Mouse (Mus musculus) hindbrain, embryonic 16.5 days (tissue): ENCODE measurements around the gene Nuak1. TPM values are rescaled to one million over a fixed set of nuclear protein-coding genes. Genes with fewer than 3 reads are reported as not detected.
A peak's percentile ranks its signal among the peaks of the same experiment; 100 is the strongest.

ENCODE experiments used
- ATAC-seq: fragments of 200-750 bp; cut with Nextera tagmentation; 2 replicates; pipeline ENCODE4 v1.8.0; 2017; ENCODE audit warnings: moderate TSS enrichment, moderate library complexity
- H3K27ac ChIP-seq: fragments of 300-500 bp; sonication (generic); 2 replicates; pipeline ENCODE4 v1.5.1; 2014; ENCODE audit warnings: low read depth, mild to moderate bottlenecking, control low read depth, low read length, moderate library complexity
- H3K27me3 ChIP-seq: fragments of 300-500 bp; sonication (generic); replicated peaks from 2 replicates; pipeline ENCODE4 v1.6.1; 2014; ENCODE audit warnings: low read length; ENCODE audit not compliant: control insufficient read depth, insufficient read depth
- H3K36me3 ChIP-seq: fragments of 300-500 bp; sonication (generic); 2 replicates; pipeline ENCODE4 v1.6.1; 2014; ENCODE audit warnings: mild to moderate bottlenecking, low read length, moderate library complexity, mixed read lengths; ENCODE audit not compliant: control insufficient read depth, insufficient read depth
- H3K4me1 ChIP-seq: fragments of 300-500 bp; sonication (generic); 2 replicates; pipeline ENCODE4 v1.6.1; 2014; ENCODE audit warnings: low read depth, low read length; ENCODE audit not compliant: control insufficient read depth, insufficient read depth
- H3K4me2 ChIP-seq: fragments of 300-500 bp; sonication (generic); 2 replicates; pipeline ENCODE4 v1.6.1; 2014; ENCODE audit warnings: mild to moderate bottlenecking, low read length, control low read depth, moderate library complexity
- H3K4me3 ChIP-seq: fragments of 300-500 bp; sonication (generic); 2 replicates; pipeline ENCODE4 v1.5.1; 2014; ENCODE audit warnings: mild to moderate bottlenecking, low read length, control low read depth, moderate library complexity
- H3K9ac ChIP-seq: fragments of 300-500 bp; sonication (generic); 2 replicates; pipeline ENCODE4 v1.6.1; 2014; ENCODE audit warnings: low read depth, mild to moderate bottlenecking, control low read depth, low read length, moderate library complexity
- H3K9me3 ChIP-seq: fragments of 300-500 bp; sonication (generic); 2 replicates; pipeline ENCODE4 v1.6.1; 2014; ENCODE audit warnings: mild to moderate bottlenecking, low read length, moderate library complexity; ENCODE audit not compliant: control insufficient read depth
- WGBS: fragments of 180-500 bp; shearing (Covaris S2); extraction: QIAGEN DNeasy Blood & Tissue Kit; methylation state at CpG from one replicate; pipeline ENCODE4 v1.1.7; 2014; 5-methylcytosine and 5-hydroxymethylcytosine counted together
- polyA plus RNA-seq: library from polyadenylated mRNA; unstranded; fragments of >200 nt; fragmentation: Nextera tagmentation; extraction: Ambion mirVana; gene quantifications from 2 replicates; pipeline ENCODE4 v1.2.1, GENCODE M21; 2015

The Nuak1 gene
- polyA plus RNA-seq, 1 experiment from 2014 or later: 4.7 TPM

DNA sequence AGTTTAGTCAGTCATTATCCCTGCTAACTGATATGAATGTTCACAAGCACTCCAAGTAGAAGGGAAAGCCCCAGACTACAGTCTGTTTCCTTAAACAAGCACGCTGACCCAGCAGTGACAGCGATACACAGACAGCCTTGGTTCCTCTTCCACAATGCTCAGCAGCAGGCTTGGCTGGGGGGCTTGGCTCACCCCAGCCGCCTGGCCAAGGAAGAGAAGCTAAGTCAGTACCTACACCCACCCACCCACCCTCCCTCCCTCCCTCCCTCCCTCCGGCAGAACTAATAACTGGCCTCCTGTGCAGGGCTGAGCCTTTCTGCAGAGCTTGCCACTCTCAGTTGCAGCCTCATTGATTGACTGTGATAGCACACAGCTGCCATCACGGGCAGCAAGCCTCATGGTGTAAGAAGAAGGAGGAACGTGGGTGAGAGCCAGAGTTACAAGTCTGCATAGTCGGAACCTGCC is 38.5 kb downstream of the Nuak1 start:
- Histone ChIP-seq H3K27me3 (no peaks in the 10 kb centered on the region), H3K4me2 (no peak overlapping the region), H3K9me3 (no peaks in the 10 kb centered on the region), H3K4me3 (no peak overlapping the region), H3K36me3 (no peaks in the 10 kb centered on the region), H3K27ac (no peak overlapping the region; the same call in 1 of the 2 replicates), H3K9ac (no peak overlapping the region), H3K4me1 (peaks cover 24% of the 10 kb centered on the region)
- peak; percentile 66 for ATAC-seq
- 30% methylated on average over 7 of the region's 7 CpGs for WGBS

DNA sequence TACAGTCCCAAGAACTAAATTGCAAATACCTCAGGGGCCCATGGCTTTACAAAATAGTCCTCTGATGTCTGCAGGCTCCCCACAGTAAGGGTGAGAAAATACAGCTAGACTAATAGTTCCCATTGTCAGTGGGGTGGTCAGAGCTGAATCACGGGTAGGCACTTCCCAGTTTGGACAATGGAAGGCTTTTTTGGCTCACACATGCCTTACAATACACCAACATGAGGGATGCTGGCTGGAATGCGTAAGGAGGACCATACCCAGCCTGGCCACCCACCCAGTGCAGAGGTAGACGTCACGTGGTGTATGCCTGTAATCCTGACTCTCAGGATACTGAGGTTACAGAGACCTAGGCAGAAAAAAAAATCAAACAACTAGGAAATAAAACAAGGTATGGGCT is 39.2 kb downstream of the Nuak1 start:
- Histone ChIP-seq H3K4me2 (no peak overlapping the region), H3K27me3 (no peaks in the 10 kb centered on the region), H3K4me3 (no peak overlapping the region), H3K9ac (no peak overlapping the region), H3K27ac (no peak overlapping the region), H3K4me1 (peaks cover 30% of the 10 kb centered on the region), H3K36me3 (no peaks in the 10 kb centered on the region), H3K9me3 (no peaks in the 10 kb centered on the region)
- ATAC-seq: no peak
- 27% methylated on average over 4 of the region's 4 CpGs for WGBS

- Histone ChIP-seq H3K9me3 (no peaks in the 10 kb centered on the region), H3K27me3 (no peaks in the 10 kb centered on the region), H3K4me3 (no peak overlapping the region), H3K4me2 (no peak overlapping the region), H3K9ac (no peak overlapping the region), H3K36me3 (no peaks in the 10 kb centered on the region), H3K27ac (0 out of 2 replicates have a peak overlapping the region, but pooled peaks have one; percentile 6), H3K4me1 (peaks cover 35% of the 10 kb centered on the region)
- 53% methylated on average over 7 of the region's 7 CpGs for WGBS
- no peak for ATAC-seq
Measured at GRCm38 (mm10) chr10:84400037-84400681, 40.2 kb downstream of the Nuak1 start.

- Histone ChIP-seq H3K4me3 (no peak overlapping the region), H3K36me3 (no peaks in the 10 kb centered on the region), H3K27ac (no peak overlapping the region), H3K27me3 (no peaks in the 10 kb centered on the region), H3K9ac (no peak overlapping the region), H3K4me1 (peaks cover 47% of the 10 kb centered on the region), H3K4me2 (no peak overlapping the region), H3K9me3 (no peaks in the 10 kb centered on the region)
- 79% methylated on average over 4 of the region's 4 CpGs for WGBS
- ATAC-seq: no peak
Measured at GRCm38 (mm10) chr10:84397276-84397675, 43.1 kb downstream of the Nuak1 start.

DNA sequence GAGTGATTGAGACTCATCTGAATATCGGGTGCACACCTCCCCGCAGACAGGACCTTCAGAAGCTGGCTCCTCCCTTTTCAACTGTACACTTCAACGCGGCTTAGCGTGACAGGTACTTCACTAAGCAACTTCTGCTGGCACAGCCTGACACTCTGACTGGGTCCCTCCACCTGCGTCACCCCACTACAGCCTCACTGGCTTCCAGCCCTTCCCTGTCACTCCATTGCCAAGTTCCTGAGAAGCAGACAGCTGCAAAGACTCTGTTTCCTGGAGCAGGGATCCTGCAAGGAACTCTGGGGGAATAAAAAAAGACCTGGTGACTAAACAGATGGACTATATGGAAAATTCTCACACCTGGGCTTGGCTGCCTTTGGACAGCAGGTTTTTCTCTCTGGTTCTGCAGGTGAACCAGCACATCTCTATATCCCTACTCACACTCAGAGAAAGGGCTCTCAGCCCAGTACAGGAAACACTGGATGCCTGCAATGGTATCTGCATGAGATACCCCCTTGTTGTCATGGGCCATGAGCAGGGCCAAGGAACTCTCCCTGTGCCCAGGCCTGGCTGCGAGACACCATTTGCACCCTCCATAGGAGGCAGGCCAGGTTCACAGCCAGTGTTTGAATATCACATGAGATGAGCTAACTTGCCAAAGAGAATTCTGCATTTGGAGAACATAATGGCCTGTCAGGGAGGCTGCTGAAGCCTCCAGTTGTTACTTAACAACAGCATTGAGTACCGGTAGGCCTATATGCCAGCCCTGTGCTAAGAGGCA is 44.3 kb downstream of the Nuak1 start:
- no peaks in the 10 kb centered on the region for H3K9me3 ChIP-seq
- ATAC-seq: no peak

GRCm38 (mm10) chr10:84395259-84395658 is 45.1 kb downstream of the Nuak1 start:
- H3K4me1 ChIP-seq: peaks cover 34% of the 10 kb centered on the region
- ATAC-seq: no peak

More for the DNA sequence above, 44.3 kb downstream of the Nuak1 start:
- 0 out of 2 replicates have a peak overlapping the region, but pooled peaks have one; percentile 27 for H3K27ac ChIP-seq
- no peak overlapping the region for H3K4me2 ChIP-seq
- H3K4me3 ChIP-seq: no peak overlapping the region
- no peaks in the 10 kb centered on the region for H3K36me3 ChIP-seq
- no peak overlapping the region; the same call in 1 of the 2 replicates for H3K9ac ChIP-seq
- H3K4me1 ChIP-seq: peaks cover 42% of the 10 kb centered on the region
- 67% methylated on average over 8 of the region's 8 CpGs for WGBS
- H3K27me3 ChIP-seq: no peaks in the 10 kb centered on the region

DNA sequence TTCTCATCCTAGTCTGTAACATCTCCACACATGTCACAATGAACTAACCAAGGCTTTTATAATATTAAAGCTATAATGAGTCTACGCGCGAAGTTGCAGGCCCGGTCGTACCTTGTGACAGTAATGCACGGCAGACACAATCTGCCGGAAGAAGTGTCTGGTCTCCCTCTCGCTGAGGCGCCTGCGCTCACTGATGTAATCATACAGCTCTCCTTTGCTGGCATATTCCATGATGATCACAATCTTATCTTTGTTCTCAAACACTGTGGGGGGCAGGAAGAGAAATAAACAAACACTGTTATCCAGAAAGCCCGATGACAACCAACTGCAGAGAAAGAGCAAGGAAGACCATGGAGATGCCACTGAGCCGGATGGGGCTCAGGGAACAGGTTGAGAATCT is 46.5 kb downstream of the Nuak1 start:
- no peak overlapping the region for H3K27ac ChIP-seq
- ATAC-seq: no peak
- H3K27me3 ChIP-seq: no peaks in the 10 kb centered on the region
- 68% methylated on average over 12 of the region's 12 CpGs for WGBS
- H3K36me3 ChIP-seq: no peaks in the 10 kb centered on the region
- H3K4me1 ChIP-seq: peaks cover 30% of the 10 kb centered on the region
- no peaks in the 10 kb centered on the region for H3K9me3 ChIP-seq
- no peak overlapping the region for H3K9ac ChIP-seq
- H3K4me2 ChIP-seq: no peak overlapping the region
- no peak overlapping the region for H3K4me3 ChIP-seq

More at GRCm38 (mm10) chr10:84395259-84395658, 45.1 kb downstream of the Nuak1 start:
- WGBS: 70% methylated on average over 5 of the region's 5 CpGs
- Histone ChIP-seq H3K9ac (no peak overlapping the region), H3K9me3 (no peaks in the 10 kb centered on the region), H3K27me3 (no peaks in the 10 kb centered on the region), H3K4me2 (no peak overlapping the region), H3K4me3 (no peak overlapping the region), H3K36me3 (no peaks in the 10 kb centered on the region), H3K27ac (no peak overlapping the region)

GRCm38 (mm10) chr10:84393405-84393804 is 47.0 kb downstream of the Nuak1 start:
- ATAC-seq: no peak
- Histone ChIP-seq H3K27ac (no peak overlapping the region), H3K4me1 (peaks cover 35% of the 10 kb centered on the region), H3K9ac (no peak overlapping the region), H3K9me3 (no peaks in the 10 kb centered on the region), H3K4me3 (no peak overlapping the region), H3K36me3 (no peaks in the 10 kb centered on the region), H3K27me3 (no peaks in the 10 kb centered on the region), H3K4me2 (no peak overlapping the region)
- WGBS: 82% methylated on average over 9 of the region's 9 CpGs

GRCm38 (mm10) chr10:84392723-84393081 is 47.7 kb downstream of the Nuak1 start:
- 42% methylated on average over 3 of the region's 3 CpGs for WGBS
- Histone ChIP-seq H3K9ac (no peak overlapping the region), H3K4me2 (no peak overlapping the region), H3K36me3 (no peaks in the 10 kb centered on the region), H3K27me3 (no peaks in the 10 kb centered on the region), H3K4me3 (no peak overlapping the region), H3K9me3 (no peaks in the 10 kb centered on the region), H3K4me1 (peaks cover 42% of the 10 kb centered on the region), H3K27ac (peak overlapping the region; percentile 42; the same call in 1 of the 2 replicates)
- peak; percentile 22; the same call in 1 of the 2 replicates for ATAC-seq
